Mouse (Mus musculus) embryonic facial prominence, embryonic 13.5 days (tissue): ENCODE measurements around the gene Ugt1a6a. TPM values are rescaled to one million over a fixed set of nuclear protein-coding genes. Genes with fewer than 3 reads are reported as not detected.
A peak's percentile ranks its signal among the peaks of the same experiment; 100 is the strongest.

Source experiments
- ATAC-seq: fragments of 200-750 bp; cut with Nextera tagmentation; 2 replicates; pipeline ENCODE4 v1.8.0; 2017; ENCODE audit warnings: low read depth; ENCODE audit not compliant: insufficient number of reproducible peaks, insufficient read depth, low FRiP score, low TSS enrichment
- H3K27ac ChIP-seq: fragments of 300-500 bp; sonication (generic); 2 replicates; pipeline ENCODE4 v1.5.1; 2015; ENCODE audit warnings: moderate library complexity, mild to moderate bottlenecking, inconsistent platforms
- H3K27me3 ChIP-seq: fragments of 300-500 bp; sonication (generic); 2 replicates; pipeline ENCODE4 v1.6.1; 2015; ENCODE audit warnings: mild to moderate bottlenecking, inconsistent platforms
- H3K36me3 ChIP-seq: fragments of 300-500 bp; sonication (generic); 2 replicates; pipeline ENCODE4 v1.6.1; 2015; ENCODE audit warnings: mild to moderate bottlenecking, inconsistent platforms
- H3K4me1 ChIP-seq: fragments of 300-500 bp; sonication (generic); 2 replicates; pipeline ENCODE4 v1.6.1; 2015; ENCODE audit warnings: inconsistent platforms
- H3K4me2 ChIP-seq: fragments of 300-500 bp; sonication (generic); 2 replicates; pipeline ENCODE4 v1.6.1; 2015; ENCODE audit warnings: moderate library complexity, mild to moderate bottlenecking, inconsistent platforms
- H3K4me3 ChIP-seq: fragments of 300-500 bp; sonication (generic); 2 replicates; pipeline ENCODE4 v1.5.1; 2015; ENCODE audit warnings: mild to moderate bottlenecking, inconsistent platforms
- H3K9ac ChIP-seq: fragments of 300-500 bp; sonication (generic); 2 replicates; pipeline ENCODE4 v1.6.1; 2015; ENCODE audit warnings: mild to moderate bottlenecking, inconsistent platforms
- H3K9me3 ChIP-seq: fragments of 300-500 bp; sonication (generic); 2 replicates; pipeline ENCODE4 v1.6.1; 2016; ENCODE audit warnings: inconsistent platforms
- WGBS: fragments of 180-500 bp; shearing (Covaris S2); methylation state at CpG from one replicate; pipeline ENCODE4 v1.1.7; 2015; ENCODE audit warnings: mixed read lengths; 5-methylcytosine and 5-hydroxymethylcytosine counted together
- polyA plus RNA-seq: library from polyadenylated mRNA; unstranded; fragments of >200 nt; fragmentation: Nextera tagmentation; extraction: Ambion mirVana; gene quantifications from 2 replicates; pipeline ENCODE4 v1.2.1, GENCODE M21; 2015

Ugt1a6a gene
- polyA plus RNA-seq, 1 experiment from 2014 or later = 4.8 TPM

- Histone ChIP-seq H3K36me3 (no peaks in the 10 kb centered on the region), H3K9ac (no peak overlapping the region), H3K4me1 (no peaks in the 10 kb centered on the region), H3K4me2 (no peak overlapping the region), H3K4me3 (no peak overlapping the region), H3K27ac (no peak overlapping the region), H3K27me3 (no peaks in the 10 kb centered on the region), H3K9me3 (peaks cover 92% of the 10 kb centered on the region)
- no peak for ATAC-seq
- WGBS = 77% methylated on average over 6 of the region's 6 CpGs
Measured at GRCm38 (mm10) chr1:88245881-88246280, 111.3 kb downstream of the Ugt1a6a start.

DNA sequence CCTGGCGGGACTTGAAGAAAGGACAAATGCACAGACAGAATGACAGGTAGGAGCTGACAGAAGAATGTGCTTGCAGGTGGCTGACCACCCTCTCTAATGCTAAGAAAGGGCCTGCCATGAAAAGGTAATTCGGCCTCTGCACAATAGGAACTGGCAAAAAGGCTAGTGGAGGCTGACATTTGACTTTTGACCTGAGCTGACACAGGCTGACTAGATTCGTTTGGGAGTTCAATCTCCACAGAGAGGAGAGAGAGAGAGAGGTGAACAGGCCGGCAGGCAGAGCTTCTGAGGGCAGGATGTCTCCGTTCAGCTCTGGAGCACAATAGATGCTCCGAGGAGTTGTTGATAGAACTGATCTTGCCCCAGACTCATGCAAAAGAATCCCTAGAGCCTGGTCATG lies 111.8 kb downstream of the Ugt1a6a start:
- WGBS = 43% methylated on average over 6 of the region's 6 CpGs
- no peak overlapping the region for H3K4me2 ChIP-seq
- ATAC-seq = no peak
- no peaks in the 10 kb centered on the region for H3K27me3 ChIP-seq
- no peak overlapping the region for H3K4me3 ChIP-seq
- H3K27ac ChIP-seq = no peak overlapping the region
- H3K9ac ChIP-seq = no peak overlapping the region
- H3K9me3 ChIP-seq = peaks cover 92% of the 10 kb centered on the region
- H3K36me3 ChIP-seq = no peaks in the 10 kb centered on the region
- H3K4me1 ChIP-seq = no peaks in the 10 kb centered on the region

DNA sequence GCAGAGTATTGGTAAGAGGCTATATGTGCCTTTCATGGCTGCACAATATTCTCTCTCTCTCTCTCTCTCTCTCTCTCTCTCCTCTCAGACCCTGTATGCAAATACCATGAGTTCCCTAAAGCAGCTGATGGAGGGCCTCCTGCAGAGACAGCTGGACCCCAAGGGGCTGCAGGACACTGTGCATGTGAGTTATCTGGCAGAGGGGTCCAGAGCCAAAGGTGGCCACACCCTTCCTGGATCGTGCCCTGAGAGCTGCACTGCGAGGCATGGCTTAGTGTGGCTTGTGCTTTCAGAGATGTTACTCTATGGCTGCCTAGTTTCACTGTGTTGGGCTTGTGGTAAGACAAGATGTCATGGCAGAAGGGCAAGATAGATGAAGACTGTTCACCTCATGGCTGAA lies 113.1 kb downstream of the Ugt1a6a start:
- Histone ChIP-seq H3K9me3 (peaks cover 92% of the 10 kb centered on the region), H3K36me3 (no peaks in the 10 kb centered on the region), H3K27me3 (no peaks in the 10 kb centered on the region), H3K27ac (no peak overlapping the region), H3K4me1 (no peaks in the 10 kb centered on the region), H3K4me3 (no peak overlapping the region), H3K9ac (no peak overlapping the region), H3K4me2 (no peak overlapping the region)
- no peak for ATAC-seq
- WGBS = 49% methylated on average over 2 of the region's 2 CpGs

- Histone ChIP-seq H3K4me1 (no peaks in the 10 kb centered on the region), H3K9me3 (peaks cover 88% of the 10 kb centered on the region), H3K4me3 (no peak overlapping the region), H3K4me2 (no peak overlapping the region), H3K27ac (no peak overlapping the region), H3K27me3 (no peaks in the 10 kb centered on the region), H3K9ac (no peak overlapping the region), H3K36me3 (no peaks in the 10 kb centered on the region)
- 66% methylated on average over 4 of the region's 4 CpGs for WGBS
- ATAC-seq = no peak
Measured at GRCm38 (mm10) chr1:88248658-88249057, 114.0 kb downstream of the Ugt1a6a start.

DNA sequence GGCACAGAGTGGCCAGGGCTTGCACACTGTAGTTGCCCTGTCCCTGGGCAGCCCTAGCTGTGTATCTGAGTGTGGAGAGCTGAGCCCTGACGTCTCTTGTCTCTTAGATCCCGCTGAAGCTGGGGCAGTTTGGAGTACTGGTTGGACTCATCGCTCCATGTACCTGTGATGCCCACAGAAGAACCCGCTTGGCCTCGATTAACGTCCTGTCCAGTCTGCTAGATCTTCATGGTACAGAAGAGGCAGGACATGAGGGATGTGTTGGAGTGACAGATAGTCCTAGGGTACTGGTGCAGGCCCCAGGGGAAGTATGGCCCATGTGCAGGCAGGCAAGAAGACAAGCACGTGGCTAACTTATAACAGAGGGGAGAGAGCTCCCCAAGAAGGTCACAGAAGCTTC lies 115.0 kb downstream of the Ugt1a6a start:
- WGBS = 76% methylated on average over 7 of the region's 7 CpGs
- Histone ChIP-seq H3K27ac (no peak overlapping the region), H3K4me2 (no peak overlapping the region), H3K4me3 (no peak overlapping the region), H3K4me1 (no peaks in the 10 kb centered on the region), H3K27me3 (no peaks in the 10 kb centered on the region), H3K36me3 (no peaks in the 10 kb centered on the region), H3K9me3 (peaks cover 88% of the 10 kb centered on the region), H3K9ac (no peak overlapping the region)
- no peak for ATAC-seq

DNA sequence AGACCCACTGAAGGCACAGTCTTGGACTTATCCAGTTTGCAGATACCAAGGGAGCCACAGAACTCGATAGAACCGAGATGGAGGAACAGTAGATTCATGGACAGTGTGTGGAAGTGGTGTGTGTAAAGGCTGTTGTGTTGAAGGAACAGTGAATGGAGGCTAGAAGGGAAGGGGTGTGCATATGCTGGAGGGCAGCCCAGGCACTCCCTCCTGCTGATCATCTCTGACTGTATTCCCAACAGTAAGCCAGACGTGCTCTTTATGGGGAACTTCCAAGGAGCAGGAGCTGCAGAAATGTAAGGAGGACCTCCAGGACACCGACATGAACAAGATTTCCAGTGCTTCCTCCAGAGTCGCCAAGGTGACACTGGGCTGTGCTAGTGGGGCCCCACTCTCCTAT lies 115.4 kb downstream of the Ugt1a6a start:
- Histone ChIP-seq H3K4me2 (no peak overlapping the region), H3K9me3 (peaks cover 88% of the 10 kb centered on the region), H3K9ac (no peak overlapping the region), H3K36me3 (no peaks in the 10 kb centered on the region), H3K4me3 (no peak overlapping the region), H3K27ac (no peak overlapping the region), H3K27me3 (no peaks in the 10 kb centered on the region), H3K4me1 (no peaks in the 10 kb centered on the region)
- 80% methylated on average over 5 of the region's 5 CpGs for WGBS
- ATAC-seq = 0 out of 2 replicates have a peak, but pooled peaks have one; percentile 0

DNA sequence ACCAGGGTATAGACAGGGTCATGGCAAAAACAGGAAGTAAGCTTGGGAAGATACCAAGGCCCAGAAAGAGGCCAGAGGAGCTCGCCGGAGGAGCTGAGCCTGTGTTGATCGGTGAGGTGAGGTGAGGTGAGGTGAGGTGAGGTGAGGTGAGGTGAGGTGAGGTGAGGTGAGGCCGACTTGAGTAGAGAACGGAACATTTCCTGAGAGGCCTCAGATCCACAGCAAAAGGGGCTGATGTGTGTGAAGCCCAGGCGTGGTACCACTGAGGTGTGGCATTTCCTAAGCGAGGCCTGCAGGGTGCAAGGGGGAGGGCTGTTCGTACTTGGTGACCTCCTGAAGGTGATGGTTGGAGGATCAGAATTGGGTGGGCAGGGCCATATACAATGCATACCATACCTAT lies 118.5 kb downstream of the Ugt1a6a start:
- no peak overlapping the region for H3K4me2 ChIP-seq
- H3K9ac ChIP-seq = no peak overlapping the region
- no peak overlapping the region for H3K27ac ChIP-seq
- no peak overlapping the region for H3K4me3 ChIP-seq
- 75% methylated on average over 8 of the region's 8 CpGs for WGBS
- H3K27me3 ChIP-seq = no peaks in the 10 kb centered on the region
- H3K36me3 ChIP-seq = no peaks in the 10 kb centered on the region
- ATAC-seq = no peak
- no peaks in the 10 kb centered on the region for H3K4me1 ChIP-seq
- H3K9me3 ChIP-seq = peaks cover 84% of the 10 kb centered on the region

GRCm38 (mm10) chr1:88253540-88253939 lies 118.9 kb downstream of the Ugt1a6a start:
- H3K27me3 ChIP-seq = no peaks in the 10 kb centered on the region
- no peaks in the 10 kb centered on the region for H3K4me1 ChIP-seq
- H3K4me2 ChIP-seq = no peak overlapping the region
- 68% methylated on average over 6 of the region's 6 CpGs for WGBS
- no peaks in the 10 kb centered on the region for H3K36me3 ChIP-seq
- H3K9me3 ChIP-seq = peaks cover 82% of the 10 kb centered on the region
- H3K27ac ChIP-seq = no peak overlapping the region
- no peak for ATAC-seq
- no peak overlapping the region for H3K9ac ChIP-seq
- H3K4me3 ChIP-seq = no peak overlapping the region

GRCm38 (mm10) chr1:88254793-88255465 lies 120.3 kb downstream of the Ugt1a6a start:
- Histone ChIP-seq H3K27me3 (no peaks in the 10 kb centered on the region), H3K27ac (no peak overlapping the region), H3K9ac (no peak overlapping the region), H3K36me3 (peaks cover 7% of the 10 kb centered on the region), H3K9me3 (peaks cover 68% of the 10 kb centered on the region), H3K4me3 (no peak overlapping the region), H3K4me2 (no peak overlapping the region), H3K4me1 (no peaks in the 10 kb centered on the region)
- 0 out of 2 replicates have a peak, but pooled peaks have one; percentile 0 for ATAC-seq
- 86% methylated on average over 12 of the region's 12 CpGs for WGBS

- H3K36me3 ChIP-seq = peaks cover 13% of the 10 kb centered on the region
- no peak overlapping the region for H3K4me2 ChIP-seq
- H3K4me1 ChIP-seq = no peaks in the 10 kb centered on the region
- H3K4me3 ChIP-seq = no peak overlapping the region
- H3K27me3 ChIP-seq = no peaks in the 10 kb centered on the region
- peak; percentile 5; the same call in 1 of the 2 replicates for ATAC-seq
- H3K9me3 ChIP-seq = peaks cover 63% of the 10 kb centered on the region
- no peak overlapping the region for H3K27ac ChIP-seq
- no peak overlapping the region for H3K9ac ChIP-seq
- WGBS = 50% methylated on average over 2 of the region's 2 CpGs
Measured at GRCm38 (mm10) chr1:88255466-88255857, 120.9 kb downstream of the Ugt1a6a start.

- H3K4me1 ChIP-seq = no peaks in the 10 kb centered on the region
- peaks cover 56% of the 10 kb centered on the region for H3K9me3 ChIP-seq
- H3K4me2 ChIP-seq = no peak overlapping the region
- no peak overlapping the region for H3K27ac ChIP-seq
- ATAC-seq = no peak
- WGBS = 78% methylated on average over 13 of the region's 13 CpGs
- no peaks in the 10 kb centered on the region for H3K27me3 ChIP-seq
- peaks cover 20% of the 10 kb centered on the region for H3K36me3 ChIP-seq
- no peak overlapping the region for H3K4me3 ChIP-seq
- no peak overlapping the region for H3K9ac ChIP-seq
Measured at GRCm38 (mm10) chr1:88255989-88256754, 121.6 kb downstream of the Ugt1a6a start.
